Mouse (Mus musculus): ENCODE measurements around the gene Ppm1e.

- TF ChIP-seq GATA1 (IDR thresholded peaks at IDR 0.05; ENCODE audit: low read length) (no peak), TAL1 (IDR thresholded peaks at IDR 0.05; ENCODE audit: low read length) (no peak)
These were observed 39.6 kb upstream of the Ppm1e start for GRCm38 (mm10) chr11:87398402-87398801.

Measured in erythroblast, embryonic 14.5 days (primary cell).